Mouse (Mus musculus): ENCODE results near the gene Vstm2l. TPM values are rescaled to one million over a fixed set of nuclear protein-coding genes. Genes with fewer than 3 reads are reported as not detected.

Vstm2l gene
- polyA plus RNA-seq, 1 experiment from 2014 or later = 40.0 TPM

Other genes starting within 250 kb of the Vstm2l start
- 55.6 and 58.9 TPM in 2 replicates for gene Ctnnbl1, start 177.3 kb upstream of the Vstm2l start, polyA plus RNA-seq (2015; fragmentation: Nextera tagmentation; extraction: Ambion mirVana)
- gene Tti1, start 113.8 kb downstream of the Vstm2l start, polyA plus RNA-seq (2015; fragmentation: Nextera tagmentation; extraction: Ambion mirVana) = 16.5 and 17.7 TPM in 2 replicates
- gene Rprd1b, start 113.8 kb downstream of the Vstm2l start, polyA plus RNA-seq (2015; fragmentation: Nextera tagmentation; extraction: Ambion mirVana) = 31.9 and 32.3 TPM in 2 replicates
- 8.6 and 10.8 TPM in 2 replicates for gene Tgm2, start 231.8 kb downstream of the Vstm2l start, polyA plus RNA-seq (2015; fragmentation: Nextera tagmentation; extraction: Ambion mirVana)